Mouse (Mus musculus): ENCODE measurements around the gene Kif1bp.
"Not testable (repeated sequence)": the region's sequence is repeated elsewhere in the genome, so short reads cannot be mapped to it uniquely, and the experiment has no call there.

Kif1bp gene

GRCm38 (mm10) chr10:62509032-62509656 is 69.1 kb downstream of the Kif1bp start:
- DNase-seq (ENCODE audit: low spot score in 2 of 2): no peak

DNA sequence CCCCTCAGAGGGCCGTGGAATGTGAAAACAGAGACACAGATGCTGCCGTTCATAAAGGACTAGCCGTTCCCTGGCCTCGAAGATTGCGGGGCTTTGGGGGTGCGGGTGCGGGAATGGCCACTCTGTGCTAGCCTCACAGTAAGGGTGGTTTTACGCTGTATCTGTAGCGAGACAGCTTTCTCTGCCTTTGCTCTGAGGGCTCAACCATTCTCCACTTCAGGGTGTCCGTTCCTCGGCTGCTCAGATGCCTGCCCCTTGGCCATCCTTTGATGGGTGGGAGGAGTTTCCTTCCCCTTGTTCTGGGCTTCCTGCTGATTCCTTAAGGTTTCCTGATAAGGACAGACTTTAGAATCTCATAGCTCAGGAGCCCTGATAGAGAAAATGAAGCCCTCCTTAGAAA is 69.8 kb downstream of the Kif1bp start:
- DNase-seq (ENCODE audit: low spot score in 2 of 2): no peak

DNA sequence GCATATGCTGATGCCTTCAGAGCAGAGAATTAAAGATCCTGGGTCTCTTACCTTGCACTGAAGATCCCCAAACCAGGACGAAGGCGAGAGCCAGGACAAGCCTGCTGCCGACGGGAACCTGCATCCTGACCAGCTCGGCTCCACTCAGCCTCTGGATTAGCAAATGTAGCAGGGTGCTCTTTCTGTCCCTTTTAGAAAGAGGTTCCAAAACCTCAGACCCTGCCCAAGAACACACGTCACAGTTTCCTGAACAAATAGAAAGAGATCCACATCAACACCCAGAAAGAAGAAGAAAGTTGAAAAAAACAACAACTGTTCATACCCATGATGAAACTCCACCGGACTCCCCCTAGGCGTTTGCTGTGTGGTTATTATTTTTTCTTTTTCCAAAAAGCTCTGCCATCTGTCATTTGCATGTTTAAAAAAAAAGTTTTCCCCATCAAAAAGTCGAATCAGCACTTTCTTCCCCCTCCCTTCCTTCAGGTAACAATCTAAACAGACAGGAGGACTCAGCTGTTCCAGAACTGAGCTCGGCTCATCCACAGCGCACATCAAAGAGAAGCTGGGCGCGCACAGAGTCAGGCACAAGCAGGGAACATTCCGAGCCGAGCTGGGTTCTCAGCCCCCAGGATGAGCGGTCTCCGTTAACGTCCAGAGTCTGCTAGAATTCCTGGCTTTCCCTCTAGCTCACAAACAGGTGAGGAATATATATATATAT is 70.5 kb downstream of the Kif1bp start:
- no peak for DNase-seq (ENCODE audit: low spot score in 2 of 2)

DNA sequence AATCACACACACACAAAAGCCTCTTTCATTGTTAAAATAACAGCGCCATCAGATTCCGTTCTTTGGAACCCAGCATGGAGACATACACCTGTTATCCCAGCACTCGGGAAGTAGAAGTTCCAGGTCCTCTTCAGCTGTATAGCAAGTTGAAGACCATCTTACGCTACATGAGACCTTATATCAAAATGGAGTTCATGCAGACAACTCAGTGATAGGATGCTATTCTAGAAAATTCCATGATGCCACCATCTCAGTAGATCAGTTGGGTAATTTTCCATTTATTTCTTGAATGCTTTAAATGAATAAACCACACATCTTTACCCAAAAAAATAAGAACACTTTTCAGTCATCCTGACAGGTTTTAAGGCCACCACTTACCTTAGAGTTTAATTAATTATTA is 71.2 kb downstream of the Kif1bp start:
- DNase-seq (ENCODE audit: low spot score in 2 of 2): no peak

GRCm38 (mm10) chr10:62506019-62506556 is 72.2 kb downstream of the Kif1bp start:
- DNase-seq (ENCODE audit: low spot score in 2 of 2): no peak

DNA sequence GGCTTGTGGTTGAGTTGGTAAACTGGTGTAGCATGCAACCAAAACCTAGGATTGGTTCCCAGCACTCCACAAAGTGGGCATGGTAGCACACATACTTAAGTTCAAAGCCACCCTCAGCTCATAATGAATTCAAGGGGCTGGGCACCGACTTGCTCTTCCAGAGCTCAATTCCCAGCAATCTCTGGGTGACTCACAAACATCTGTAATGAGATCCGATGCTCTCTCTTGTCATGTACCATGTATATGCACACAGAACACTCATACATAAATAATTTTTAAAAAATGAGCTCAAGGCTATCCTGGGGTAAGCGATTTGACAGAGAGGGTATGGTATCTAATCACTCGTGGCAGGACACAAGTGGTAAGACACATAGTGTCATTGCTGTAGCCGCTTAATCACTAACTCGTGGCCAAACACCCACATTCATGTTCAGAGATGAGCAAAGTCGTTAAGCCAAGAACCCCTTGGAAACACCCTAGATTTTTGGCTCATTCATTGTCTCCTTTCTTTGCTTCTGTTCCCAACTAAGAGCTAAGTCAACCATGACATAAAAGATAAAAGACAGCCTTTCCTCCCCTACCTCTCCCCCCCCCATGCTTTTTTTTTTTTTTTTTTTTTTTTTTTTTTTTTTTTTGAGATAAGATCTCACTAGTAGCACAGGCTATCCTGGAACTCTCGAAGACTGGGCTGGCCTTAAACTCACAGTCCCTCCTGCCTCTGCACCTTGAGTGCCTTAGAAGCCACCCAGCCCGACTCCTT is 72.9 kb downstream of the Kif1bp start:
- no peak for DNase-seq (ENCODE audit: low spot score in 2 of 2)

GRCm38 (mm10) chr10:62503836-62504628 is 74.2 kb downstream of the Kif1bp start:
- no peak for DNase-seq (ENCODE audit: low spot score in 2 of 2)

DNA sequence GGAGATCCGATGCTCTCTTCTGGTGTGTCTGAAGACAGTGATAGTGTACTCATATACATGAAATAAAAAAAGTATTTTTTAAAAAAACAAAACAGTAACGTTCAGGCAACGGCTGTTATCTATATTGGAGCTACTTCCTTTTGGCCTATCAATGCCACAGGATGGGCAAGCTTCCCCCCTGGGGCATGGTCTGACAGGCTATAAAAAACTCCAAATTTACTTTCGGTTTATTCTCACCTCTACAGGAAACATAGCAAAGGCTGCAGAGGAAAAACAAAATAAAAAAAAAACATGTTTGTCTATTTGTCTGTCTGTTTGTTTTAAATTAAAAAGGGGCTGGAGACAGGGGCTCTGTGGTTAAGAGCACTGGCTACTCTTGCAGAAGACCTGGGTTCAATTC is 74.9 kb downstream of the Kif1bp start:
- no peak for DNase-seq (ENCODE audit: low spot score in 2 of 2)

GRCm38 (mm10) chr10:62501951-62502350 is 76.3 kb downstream of the Kif1bp start:
- no peak for DNase-seq (ENCODE audit: low spot score in 2 of 2)

DNA sequence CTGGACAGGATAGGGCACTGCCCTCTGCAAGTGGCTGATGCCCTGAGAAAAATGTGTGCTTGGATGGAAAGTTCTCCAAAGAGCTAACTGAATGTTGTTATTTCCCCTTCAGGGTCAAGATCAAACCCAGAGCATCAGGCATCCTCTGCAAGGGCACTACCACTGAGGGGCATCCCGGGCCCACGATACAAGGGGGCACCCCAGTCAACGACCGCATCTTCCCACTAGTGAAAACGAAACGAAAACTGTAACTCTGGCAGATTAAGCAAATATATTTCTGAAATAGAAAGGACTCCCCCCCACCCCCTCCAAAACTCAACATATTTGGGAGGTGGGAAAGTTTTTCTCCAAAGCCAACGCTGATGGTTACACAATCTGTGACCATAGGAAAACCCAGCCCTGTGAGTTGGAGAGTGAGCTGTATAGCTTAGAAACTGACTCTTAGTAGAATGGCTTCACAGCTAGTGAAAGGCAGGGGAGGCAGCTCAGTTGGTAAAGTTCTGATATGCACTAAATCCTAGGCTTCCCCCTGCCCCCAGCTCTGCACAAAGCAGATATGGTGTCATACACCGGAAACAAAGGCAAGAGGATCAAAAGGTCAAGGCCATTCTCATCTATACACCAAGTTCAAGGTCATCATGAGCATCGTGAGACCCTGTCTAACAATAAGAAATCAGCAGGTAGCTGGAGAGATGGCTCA is 77.2 kb downstream of the Kif1bp start:
- DNase-seq (ENCODE audit: low spot score in 2 of 2): no peak

DNA sequence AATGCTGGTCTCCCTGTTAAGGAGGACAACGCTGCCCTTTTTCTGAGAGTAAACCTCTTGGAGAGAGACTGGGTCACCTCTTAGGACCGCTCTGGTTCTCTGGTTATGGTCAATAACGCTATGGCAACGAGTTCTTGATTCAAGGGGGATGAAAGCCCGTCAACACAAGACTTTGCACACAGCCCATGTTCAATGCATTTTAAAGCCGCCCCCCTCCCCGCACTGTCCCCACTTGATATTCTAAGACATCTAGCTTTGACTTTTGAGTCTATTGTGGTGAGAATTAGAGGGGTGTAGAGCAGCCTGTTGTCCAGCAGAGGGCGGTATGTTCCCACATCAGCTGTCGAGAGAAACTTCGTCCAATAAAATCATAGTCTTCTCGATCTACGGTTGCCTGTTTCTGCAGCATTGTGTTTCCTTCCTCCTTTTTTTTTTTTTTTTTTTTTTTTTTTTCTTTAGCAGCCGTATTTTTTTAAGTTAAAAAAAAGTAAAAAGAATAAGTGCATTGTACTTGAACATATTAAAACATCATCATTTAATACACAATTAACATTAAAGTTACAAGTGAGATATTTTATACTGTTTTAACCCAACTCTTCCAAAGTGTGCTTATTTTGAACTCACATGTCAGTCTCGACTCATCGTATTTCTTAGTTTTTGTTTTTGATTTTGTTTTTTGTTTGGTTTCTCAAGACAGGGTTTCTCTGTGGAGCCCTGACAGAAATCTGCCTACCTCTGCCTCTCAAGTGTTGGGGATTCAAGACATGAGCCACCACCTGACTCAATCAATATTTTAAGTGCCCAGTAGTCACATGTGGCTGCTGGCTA is 78.0 kb downstream of the Kif1bp start:
- DNase-seq (ENCODE audit: low spot score in 2 of 2): peak; percentile 45 to 56

- not testable (repeated sequence) for DNase-seq (ENCODE audit: low spot score in 2 of 2)
Observed at GRCm38 (mm10) chr10:62491681-62492080, 86.6 kb downstream of the Kif1bp start.

Measured in frontal cortex, postnatal 36 days (tissue).